Mouse (Mus musculus) forebrain, embryonic 16.5 days (tissue): ENCODE measurements around the gene Ccdc173. TPM values are rescaled to one million over a fixed set of nuclear protein-coding genes. Genes with fewer than 3 reads are reported as not detected.

Source experiments
- ATAC-seq: fragments of 200-750 bp; cut with Nextera tagmentation; 2 replicates; pipeline ENCODE4 v1.8.0; 2017; ENCODE audit warnings: mild to moderate bottlenecking, moderate library complexity
- H3K27ac ChIP-seq: fragments of 300-500 bp; sonication (generic); 2 replicates; pipeline ENCODE4 v1.5.1; 2014; ENCODE audit warnings: low read length, control low read depth
- H3K27me3 ChIP-seq: fragments of 300-500 bp; sonication (generic); replicated peaks from 2 replicates; pipeline ENCODE4 v1.6.1; 2014; ENCODE audit warnings: low read length; ENCODE audit not compliant: control insufficient read depth, insufficient read depth
- H3K36me3 ChIP-seq: fragments of 300-500 bp; sonication (generic); 2 replicates; pipeline ENCODE4 v1.6.1; 2014; ENCODE audit not compliant: control insufficient read depth, insufficient read depth
- H3K4me1 ChIP-seq: fragments of 300-500 bp; sonication (generic); replicated peaks from 2 replicates; pipeline ENCODE4 v1.6.1; 2014; ENCODE audit warnings: low read length; ENCODE audit not compliant: control insufficient read depth, insufficient read depth
- H3K4me2 ChIP-seq: fragments of 300-500 bp; sonication (generic); 2 replicates; pipeline ENCODE4 v1.6.1; 2014; ENCODE audit warnings: mild to moderate bottlenecking, low read length, control low read depth
- H3K4me3 ChIP-seq: fragments of 300-500 bp; sonication (generic); replicated peaks from 2 replicates; pipeline ENCODE4 v1.5.1; 2014; ENCODE audit warnings: mild to moderate bottlenecking, low read length, control low read depth
- H3K9ac ChIP-seq: fragments of 300-500 bp; sonication (generic); replicated peaks from 2 replicates; pipeline ENCODE4 v1.6.1; 2014; ENCODE audit warnings: low read depth, low read length, control low read depth
- H3K9me3 ChIP-seq: fragments of 300-500 bp; sonication (generic); 2 replicates; pipeline ENCODE4 v1.6.1; 2016; ENCODE audit warnings: low read length; ENCODE audit not compliant: control insufficient read depth
- WGBS: fragments of 180-500 bp; shearing (Covaris S2); extraction: QIAGEN DNeasy Blood & Tissue Kit; methylation state at CpG from one replicate; pipeline ENCODE4 v1.1.7; 2014; 5-methylcytosine and 5-hydroxymethylcytosine counted together
- polyA plus RNA-seq: library from polyadenylated mRNA; unstranded; fragments of >200 nt; fragmentation: Nextera tagmentation; extraction: Ambion mirVana; gene quantifications from 2 replicates; pipeline ENCODE4 v1.2.1, GENCODE M21; 2015

Gene Ccdc173
- polyA plus RNA-seq, 1 experiment from 2014 or later: 1.9 TPM

GRCm38 (mm10) chr2:69713626-69714014 is 75.8 kb downstream of the Ccdc173 start:
- WGBS: 31% methylated on average over 4 of the region's 4 CpGs
- H3K27me3 ChIP-seq: no peaks in the 10 kb centered on the region
- H3K9ac ChIP-seq: no peak overlapping the region
- H3K4me1 ChIP-seq: peaks cover 7% of the 10 kb centered on the region
- ATAC-seq: no peak
- no peaks in the 10 kb centered on the region for H3K9me3 ChIP-seq
- no peak overlapping the region for H3K27ac ChIP-seq
- peak overlapping the region; percentile 51 for H3K4me2 ChIP-seq
- H3K36me3 ChIP-seq: no peaks in the 10 kb centered on the region
- peak overlapping the region; percentile 82 for H3K4me3 ChIP-seq

GRCm38 (mm10) chr2:69712981-69713625 is 76.3 kb downstream of the Ccdc173 start, which contains the start of gene Fastkd1:
TSS of gene Fastkd1 (minus strand) at chr2:69713516.
- H3K9me3 ChIP-seq: no peaks in the 10 kb centered on the region
- peak within 1 kb of the TSS; percentile 82 for H3K4me3 ChIP-seq
- no peaks in the 10 kb centered on the region for H3K27me3 ChIP-seq
- H3K4me1 ChIP-seq: peaks cover 7% of the 10 kb centered on the region
- no peak within 1 kb of the TSS for H3K27ac ChIP-seq
- H3K9ac ChIP-seq: peak within 1 kb of the TSS; percentile 70
- WGBS: under 1% methylated on average over 39 of the region's 39 CpGs
- peak; percentile 100 for ATAC-seq
- H3K4me2 ChIP-seq: peak within 1 kb of the TSS; percentile 51
- no peaks in the 10 kb centered on the region for H3K36me3 ChIP-seq

GRCm38 (mm10) chr2:69712171-69712570 is 77.2 kb downstream of the Ccdc173 start:
- Histone ChIP-seq H3K4me3 (no peak overlapping the region), H3K9ac (no peak overlapping the region), H3K4me1 (peaks cover 7% of the 10 kb centered on the region), H3K4me2 (peak overlapping the region; percentile 51), H3K27ac (no peak overlapping the region), H3K27me3 (no peaks in the 10 kb centered on the region), H3K9me3 (no peaks in the 10 kb centered on the region), H3K36me3 (no peaks in the 10 kb centered on the region; the same call in 1 of the 2 replicates)
- ATAC-seq: no peak
- WGBS: 78% methylated on average over 14 of the region's 14 CpGs

Other genes with a start within 250 kb of the Ccdc173 start
- 0.27 and 0.30 TPM in 2 replicates for gene Lrp2, start 203.5 kb downstream of the Ccdc173 start, polyA plus RNA-seq
- gene Bbs5, start 142.4 kb downstream of the Ccdc173 start, polyA plus RNA-seq: 19.6 and 22.7 TPM in 2 replicates
- gene Klhl41, start 119.5 kb downstream of the Ccdc173 start, polyA plus RNA-seq: 0.12 TPM in 1 of 2 replicates, not detected in the other
- gene Fastkd1, start 76.1 kb downstream of the Ccdc173 start, polyA plus RNA-seq: 16.7 and 18.5 TPM in 2 replicates
- gene Ppig, start 67.0 kb downstream of the Ccdc173 start, polyA plus RNA-seq: 127 TPM in 2 replicates
- gene Phospho2, start within 50 bp of the Ccdc173 start, polyA plus RNA-seq: 35.7 and 40.5 TPM in 2 replicates
- 71.7 and 81.2 TPM in 2 replicates for gene Klhl23, start 32.4 kb upstream of the Ccdc173 start, polyA plus RNA-seq
- 265 and 292 TPM in 2 replicates for gene Ssb, start 72.0 kb upstream of the Ccdc173 start, polyA plus RNA-seq
- 25.2 and 27.7 TPM in 2 replicates for gene Mettl5, start 96.0 kb upstream of the Ccdc173 start, polyA plus RNA-seq
- gene Ubr3, start 107.7 kb upstream of the Ccdc173 start, polyA plus RNA-seq: 15.6 and 18.2 TPM in 2 replicates
- gene Myo3b, start 249.6 kb upstream of the Ccdc173 start, polyA plus RNA-seq: 0.20 and 0.34 TPM in 2 replicates